Mouse (Mus musculus) limb, embryonic 13.5 days (tissue): ENCODE results near the gene Pla2g15. TPM values are rescaled to one million over a fixed set of nuclear protein-coding genes. Genes with fewer than 3 reads are reported as not detected.

Source experiments
- ATAC-seq: fragments of 200-750 bp; cut with Nextera tagmentation; 2 replicates; pipeline ENCODE4 v1.8.0; 2017; ENCODE audit warnings: low read depth, moderate number of reproducible peaks, moderate TSS enrichment; ENCODE audit not compliant: low FRiP score
- H3K27ac ChIP-seq: fragments of 300-500 bp; sonication (generic); 2 replicates; pipeline ENCODE4 v1.5.1; 2015; ENCODE audit warnings: inconsistent platforms, mild to moderate bottlenecking, moderate library complexity
- H3K27me3 ChIP-seq: fragments of 300-500 bp; sonication (generic); 2 replicates; pipeline ENCODE4 v1.6.1; 2015; ENCODE audit warnings: mild to moderate bottlenecking, inconsistent platforms
- H3K36me3 ChIP-seq: fragments of 300-500 bp; sonication (generic); 2 replicates; pipeline ENCODE4 v1.6.1; 2015; ENCODE audit warnings: inconsistent platforms, mild to moderate bottlenecking, moderate library complexity
- H3K4me1 ChIP-seq: fragments of 300-500 bp; sonication (generic); 2 replicates; pipeline ENCODE4 v1.6.1; 2015; ENCODE audit warnings: inconsistent platforms
- H3K4me2 ChIP-seq: fragments of 300-500 bp; sonication (generic); replicated peaks from 2 replicates; pipeline ENCODE4 v1.6.1; 2015; ENCODE audit warnings: inconsistent platforms, mild to moderate bottlenecking, moderate library complexity
- H3K4me3 ChIP-seq: fragments of 300-500 bp; sonication (generic); 2 replicates; pipeline ENCODE4 v1.5.1; 2015; ENCODE audit warnings: moderate library complexity, mild to moderate bottlenecking, inconsistent platforms
- H3K9ac ChIP-seq: fragments of 300-500 bp; sonication (generic); 2 replicates; pipeline ENCODE4 v1.6.1; 2015; ENCODE audit warnings: mild to moderate bottlenecking, inconsistent platforms
- H3K9me3 ChIP-seq: fragments of 300-500 bp; sonication (generic); 2 replicates; pipeline ENCODE4 v1.6.1; 2016; ENCODE audit warnings: inconsistent platforms
- WGBS: fragments of 180-500 bp; shearing (Covaris S2); methylation state at CpG from one replicate; pipeline ENCODE4 v1.1.7; 2015; 5-methylcytosine and 5-hydroxymethylcytosine counted together
- polyA plus RNA-seq: library from polyadenylated mRNA; unstranded; fragments of >200 nt; fragmentation: Nextera tagmentation; extraction: Ambion mirVana; gene quantifications from 2 replicates; pipeline ENCODE4 v1.2.1, GENCODE M21; 2015

The Pla2g15 gene
- polyA plus RNA-seq, 1 experiment from 2014 or later = 19.6 TPM

GRCm38 (mm10) chr8:106136156-106137130 is 13.8 kb upstream of the Pla2g15 start, which contains the start of gene Esrp2:
TSS of gene Esrp2 (minus strand) at chr8:106136974.
- H3K4me3 ChIP-seq = peak within 1 kb of the TSS; percentile 55
- peak within 1 kb of the TSS; percentile 94 for H3K4me2 ChIP-seq
- H3K9me3 ChIP-seq = no peaks in the 10 kb centered on the region
- H3K27ac ChIP-seq = peak within 1 kb of the TSS; percentile 33; the same call in 1 of the 2 replicates
- peaks cover 77% of the 10 kb centered on the region for H3K27me3 ChIP-seq
- peaks cover 18% of the 10 kb centered on the region for H3K36me3 ChIP-seq
- H3K4me1 ChIP-seq = peaks cover 39% of the 10 kb centered on the region
- peak within 1 kb of the TSS; percentile 68 for H3K9ac ChIP-seq
- ATAC-seq = no peak
- 1% methylated on average over 83 of the region's 86 CpGs for WGBS

- H3K4me1 ChIP-seq = peaks cover 39% of the 10 kb centered on the region
- no peak for ATAC-seq
- peaks cover 71% of the 10 kb centered on the region for H3K27me3 ChIP-seq
- H3K9me3 ChIP-seq = no peaks in the 10 kb centered on the region
- H3K36me3 ChIP-seq = peaks cover 9% of the 10 kb centered on the region
- 5% methylated on average over 22 of the region's 22 CpGs for WGBS
- H3K27ac ChIP-seq = no peak overlapping the region
- peak overlapping the region; percentile 94 for H3K4me2 ChIP-seq
- H3K4me3 ChIP-seq = peak overlapping the region; percentile 55
- peak overlapping the region; percentile 68 for H3K9ac ChIP-seq
Measured at GRCm38 (mm10) chr8:106137218-106137905, 12.8 kb upstream of the Pla2g15 start.

GRCm38 (mm10) chr8:106137906-106138477 is 12.2 kb upstream of the Pla2g15 start:
- H3K4me1 ChIP-seq = peaks cover 39% of the 10 kb centered on the region
- peaks cover 3% of the 10 kb centered on the region; the same call in 1 of the 2 replicates for H3K36me3 ChIP-seq
- peak; percentile 62; the same call in 1 of the 2 replicates for ATAC-seq
- peak overlapping the region; percentile 55 for H3K4me3 ChIP-seq
- under 1% methylated on average over 24 of the region's 24 CpGs for WGBS
- peak overlapping the region; percentile 94 for H3K4me2 ChIP-seq
- no peaks in the 10 kb centered on the region for H3K9me3 ChIP-seq
- H3K27ac ChIP-seq = no peak overlapping the region
- peak overlapping the region; percentile 68 for H3K9ac ChIP-seq
- peaks cover 64% of the 10 kb centered on the region for H3K27me3 ChIP-seq

- Histone ChIP-seq H3K9me3 (no peaks in the 10 kb centered on the region), H3K27me3 (peaks cover 58% of the 10 kb centered on the region), H3K4me2 (peak overlapping the region; percentile 94), H3K4me3 (peak overlapping the region; percentile 55), H3K4me1 (peaks cover 39% of the 10 kb centered on the region), H3K27ac (no peak overlapping the region), H3K36me3 (no peaks in the 10 kb centered on the region), H3K9ac (peak overlapping the region; percentile 68)
- 17% methylated on average over 7 of the region's 7 CpGs for WGBS
- no peak for ATAC-seq
Measured at GRCm38 (mm10) chr8:106138616-106139015, 11.6 kb upstream of the Pla2g15 start.

- Histone ChIP-seq H3K4me1 (peaks cover 30% of the 10 kb centered on the region), H3K9ac (no peak overlapping the region), H3K4me3 (no peak overlapping the region), H3K36me3 (no peaks in the 10 kb centered on the region), H3K27ac (no peak overlapping the region), H3K9me3 (no peaks in the 10 kb centered on the region), H3K4me2 (no peak overlapping the region), H3K27me3 (peaks cover 42% of the 10 kb centered on the region)
- ATAC-seq = no peak
- WGBS = 65% methylated on average over 5 of the region's 5 CpGs
Measured at GRCm38 (mm10) chr8:106140191-106140590, 10.0 kb upstream of the Pla2g15 start.

GRCm38 (mm10) chr8:106140769-106141168 is 9.4 kb upstream of the Pla2g15 start:
- Histone ChIP-seq H3K9ac (no peak overlapping the region), H3K36me3 (no peaks in the 10 kb centered on the region), H3K4me1 (peaks cover 26% of the 10 kb centered on the region), H3K27me3 (peaks cover 36% of the 10 kb centered on the region), H3K4me3 (no peak overlapping the region), H3K4me2 (0 out of 2 replicates have a peak overlapping the region, but pooled peaks have one; percentile 21), H3K27ac (no peak overlapping the region), H3K9me3 (no peaks in the 10 kb centered on the region)
- no peak for ATAC-seq
- 15% methylated on average over 13 of the region's 13 CpGs for WGBS

GRCm38 (mm10) chr8:106145331-106145730 is 4.9 kb upstream of the Pla2g15 start:
- no peak for ATAC-seq
- H3K4me1 ChIP-seq = no peaks in the 10 kb centered on the region
- H3K9ac ChIP-seq = no peak overlapping the region
- H3K27me3 ChIP-seq = peaks cover 1% of the 10 kb centered on the region; the same call in 1 of the 2 replicates
- H3K4me3 ChIP-seq = no peak overlapping the region
- H3K4me2 ChIP-seq = no peak overlapping the region
- H3K36me3 ChIP-seq = no peaks in the 10 kb centered on the region
- H3K27ac ChIP-seq = no peak overlapping the region
- 79% methylated on average over 2 of the region's 2 CpGs for WGBS
- H3K9me3 ChIP-seq = no peaks in the 10 kb centered on the region

GRCm38 (mm10) chr8:106146014-106146413 is 4.2 kb upstream of the Pla2g15 start:
- no peaks in the 10 kb centered on the region for H3K9me3 ChIP-seq
- no peak overlapping the region for H3K4me3 ChIP-seq
- H3K27ac ChIP-seq = no peak overlapping the region
- ATAC-seq = no peak
- H3K4me2 ChIP-seq = no peak overlapping the region
- WGBS = 88% methylated on average over 4 of the region's 4 CpGs
- no peaks in the 10 kb centered on the region for H3K36me3 ChIP-seq
- no peaks in the 10 kb centered on the region for H3K27me3 ChIP-seq
- H3K4me1 ChIP-seq = peaks cover 5% of the 10 kb centered on the region
- H3K9ac ChIP-seq = no peak overlapping the region

GRCm38 (mm10) chr8:106147868-106148565 is 2.2 kb upstream of the Pla2g15 start:
- H3K9me3 ChIP-seq = no peaks in the 10 kb centered on the region
- peaks cover 13% of the 10 kb centered on the region for H3K4me1 ChIP-seq
- H3K27me3 ChIP-seq = no peaks in the 10 kb centered on the region
- ATAC-seq = no peak
- no peak overlapping the region for H3K27ac ChIP-seq
- H3K36me3 ChIP-seq = no peaks in the 10 kb centered on the region
- 84% methylated on average over 6 of the region's 6 CpGs for WGBS
- H3K9ac ChIP-seq = no peak overlapping the region
- no peak overlapping the region for H3K4me3 ChIP-seq
- no peak overlapping the region for H3K4me2 ChIP-seq

- H3K27me3 ChIP-seq = no peaks in the 10 kb centered on the region
- H3K9ac ChIP-seq = no peak overlapping the region
- ATAC-seq = no peak
- H3K4me1 ChIP-seq = peaks cover 13% of the 10 kb centered on the region
- WGBS = 93% methylated on average over 6 of the region's 6 CpGs
- no peak overlapping the region for H3K27ac ChIP-seq
- peaks cover 5% of the 10 kb centered on the region; the same call in 1 of the 2 replicates for H3K36me3 ChIP-seq
- no peak overlapping the region for H3K4me2 ChIP-seq
- H3K4me3 ChIP-seq = no peak overlapping the region
- H3K9me3 ChIP-seq = no peaks in the 10 kb centered on the region
Measured at GRCm38 (mm10) chr8:106149025-106149424, 1.2 kb upstream of the Pla2g15 start.

- peak overlapping the region; percentile 78 for H3K4me3 ChIP-seq
- no peaks in the 10 kb centered on the region for H3K9me3 ChIP-seq
- H3K27me3 ChIP-seq = no peaks in the 10 kb centered on the region
- peaks cover 13% of the 10 kb centered on the region for H3K4me1 ChIP-seq
- 20% methylated on average over 8 of the region's 8 CpGs for WGBS
- ATAC-seq = no peak
- H3K4me2 ChIP-seq = peak overlapping the region; percentile 75
- 0 out of 2 replicates have a peak overlapping the region, but pooled peaks have one; percentile 48 for H3K27ac ChIP-seq
- peaks cover 17% of the 10 kb centered on the region for H3K36me3 ChIP-seq
- peak overlapping the region; percentile 79 for H3K9ac ChIP-seq
Measured at GRCm38 (mm10) chr8:106150653-106151000, 428 bp downstream of the Pla2g15 start.
